Mouse (Mus musculus) granulocyte monocyte progenitor cell, adult 5-6 weeks (primary cell): ENCODE results near the gene Mpz. TPM values are rescaled to one million over a fixed set of nuclear protein-coding genes. Genes with fewer than 3 reads are reported as not detected.
A peak's percentile ranks its signal among the peaks of the same experiment; 100 is the strongest.

ENCODE experiments used
- ATAC-seq: replicated peaks from 2 replicates; pipeline ENCODE4 v1.8.0; 2016; ENCODE audit warnings: mild to moderate bottlenecking, moderate TSS enrichment, inconsistent platforms; ENCODE audit not compliant: poor library complexity, severe bottlenecking
- total RNA-seq, 2 experiments: library from RNA; stranded (forward) in 1 of 2; stranded (reverse) in 1 of 2; fragments of 200-712, 200-1000 nt in 1 of 2; fragments of >200 nt in 1 of 2; fragmentation: Nextera tagmentation in 1 of 2; gene quantifications; 2 replicates each; pipeline ENCODE4 v1.2.3; 2014 to 2017

Mpz gene
- 2.0 TPM in 1 of 2 replicates, not detected in the other for total RNA-seq (2014; fragmentation: Nextera tagmentation)
- not detected in 2 replicates for total RNA-seq (2017)

DNA sequence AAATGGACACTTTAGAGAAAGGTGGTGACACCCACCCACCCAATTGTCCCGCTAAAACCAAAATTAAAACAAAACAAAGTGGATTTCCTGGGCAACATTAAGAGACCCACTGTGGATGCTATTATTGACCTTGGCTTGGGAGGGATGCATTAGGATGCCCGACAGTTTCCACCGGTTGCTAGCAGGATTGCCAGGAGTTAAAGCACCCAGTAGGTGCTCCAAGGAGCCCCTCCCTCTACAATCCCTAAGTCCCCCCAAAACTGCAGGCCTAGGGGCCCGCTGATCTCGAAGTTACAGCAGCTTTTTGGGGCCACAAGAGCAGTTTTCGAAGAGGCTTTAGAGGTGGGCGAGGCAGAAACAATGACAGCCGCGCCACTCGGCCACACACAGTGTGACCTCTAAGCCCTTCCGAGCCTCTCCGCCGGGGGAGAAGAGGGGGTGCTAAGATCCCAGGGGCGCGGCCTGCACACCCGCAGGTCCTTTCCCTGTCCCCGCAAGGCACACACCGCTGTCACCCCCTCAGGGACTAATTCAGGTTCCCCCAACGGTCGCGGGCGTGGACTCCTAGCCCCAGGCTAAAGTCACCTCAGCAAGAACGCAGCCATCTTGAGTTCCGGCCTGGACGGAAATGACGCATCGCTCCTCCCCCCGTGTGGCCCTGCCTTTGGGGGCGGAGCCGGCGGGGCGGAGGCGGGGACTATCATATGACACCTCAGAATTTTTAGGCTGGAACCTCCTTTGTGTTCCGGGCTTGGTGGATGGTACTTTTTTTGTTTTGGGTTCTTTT, at the start of gene Mpz, which contains the start of gene Sdhc:
Mpz (plus strand) TSS at position 738 of the 787 bp plus-strand sequence.
Sdhc (minus strand) TSS at position 630 of the 787 bp plus-strand sequence.
- ATAC-seq, result peak; percentile 99

DNA sequence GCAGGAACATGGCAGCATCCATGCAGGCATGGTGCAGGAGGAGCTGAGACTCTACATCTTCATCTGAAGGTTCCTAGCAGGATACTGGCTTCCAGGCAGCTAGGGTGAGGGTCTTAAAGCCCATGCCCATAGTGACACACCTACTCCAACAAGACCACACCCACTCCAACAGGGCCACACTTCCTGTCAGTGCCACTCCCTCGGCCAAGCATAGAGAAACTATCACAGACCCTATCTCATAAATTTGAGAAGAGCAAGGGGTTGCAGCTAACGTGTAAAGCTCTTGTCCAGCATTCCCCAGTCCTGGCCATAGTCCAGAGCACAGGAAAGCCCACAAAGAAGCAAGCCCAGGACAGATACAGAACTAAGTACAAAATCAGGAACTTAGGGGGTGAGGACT, 49.5 kb upstream of the Mpz start:
- no peak for ATAC-seq

DNA sequence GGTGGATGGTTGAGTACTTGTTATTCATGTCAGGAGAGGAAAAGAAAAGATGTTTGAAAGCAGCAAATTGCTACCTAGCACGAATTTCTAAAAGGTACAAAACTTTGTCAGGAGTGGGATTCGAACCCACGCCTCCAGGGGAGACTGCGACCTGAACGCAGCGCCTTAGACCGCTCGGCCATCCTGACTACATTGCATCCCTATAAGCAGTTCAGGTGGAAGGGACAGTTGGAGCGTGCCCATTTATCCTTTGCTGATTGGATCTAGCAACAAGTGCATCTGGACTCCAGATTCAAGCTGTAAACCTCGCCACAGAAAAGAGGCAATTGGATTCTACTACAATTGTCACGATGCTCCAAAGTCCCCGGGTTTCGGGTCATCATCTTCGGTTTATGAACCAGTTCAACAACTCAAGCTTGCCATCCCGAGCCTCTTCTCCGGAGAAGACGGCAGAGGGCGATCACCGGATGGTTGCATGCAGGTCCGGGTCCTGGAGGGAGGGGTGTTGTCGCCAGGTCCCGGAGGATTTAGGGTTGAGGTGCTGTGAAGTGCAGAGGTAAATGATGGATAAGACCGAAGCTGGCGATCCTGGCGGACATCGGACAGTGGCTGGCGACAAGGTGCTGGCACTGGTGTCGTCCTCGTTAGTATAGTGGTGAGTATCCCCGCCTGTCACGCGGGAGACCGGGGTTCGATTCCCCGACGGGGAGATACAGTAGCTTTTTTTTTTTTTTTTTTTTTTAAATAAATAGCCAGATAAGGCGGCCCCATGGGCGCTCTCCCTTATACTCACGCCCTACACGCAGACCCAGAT, 48.6 kb upstream of the Mpz start:
- ATAC-seq, result peak; percentile 73

DNA sequence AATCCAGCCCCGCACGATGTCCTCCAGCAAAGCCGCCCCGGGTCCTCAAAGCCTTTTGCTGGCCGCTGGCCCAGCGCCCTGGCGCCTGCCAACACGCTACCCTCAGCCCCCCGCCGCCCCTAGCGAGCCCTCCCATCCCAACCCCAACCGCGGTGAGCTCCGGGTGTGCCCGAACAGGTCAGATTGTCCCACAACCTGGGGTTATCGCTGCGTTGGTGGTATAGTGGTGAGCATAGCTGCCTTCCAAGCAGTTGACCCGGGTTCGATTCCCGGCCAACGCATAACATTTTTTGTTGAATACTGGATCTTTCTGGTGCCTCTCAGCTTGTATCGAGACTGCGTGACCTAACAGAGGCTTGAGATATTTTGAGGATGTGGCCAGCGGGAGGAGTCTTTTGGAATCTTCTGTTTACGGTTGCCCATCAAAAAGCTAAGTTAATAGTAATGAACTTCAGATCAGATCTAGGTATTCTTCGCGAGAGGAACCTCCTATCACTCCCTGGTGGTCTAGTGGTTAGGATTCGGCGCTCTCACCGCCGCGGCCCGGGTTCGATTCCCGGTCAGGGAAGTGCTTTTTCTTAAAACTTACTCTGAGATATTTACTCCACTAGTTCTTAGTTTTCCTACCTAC, 47.8 kb upstream of the Mpz start:
- peak; percentile 61 for ATAC-seq

DNA sequence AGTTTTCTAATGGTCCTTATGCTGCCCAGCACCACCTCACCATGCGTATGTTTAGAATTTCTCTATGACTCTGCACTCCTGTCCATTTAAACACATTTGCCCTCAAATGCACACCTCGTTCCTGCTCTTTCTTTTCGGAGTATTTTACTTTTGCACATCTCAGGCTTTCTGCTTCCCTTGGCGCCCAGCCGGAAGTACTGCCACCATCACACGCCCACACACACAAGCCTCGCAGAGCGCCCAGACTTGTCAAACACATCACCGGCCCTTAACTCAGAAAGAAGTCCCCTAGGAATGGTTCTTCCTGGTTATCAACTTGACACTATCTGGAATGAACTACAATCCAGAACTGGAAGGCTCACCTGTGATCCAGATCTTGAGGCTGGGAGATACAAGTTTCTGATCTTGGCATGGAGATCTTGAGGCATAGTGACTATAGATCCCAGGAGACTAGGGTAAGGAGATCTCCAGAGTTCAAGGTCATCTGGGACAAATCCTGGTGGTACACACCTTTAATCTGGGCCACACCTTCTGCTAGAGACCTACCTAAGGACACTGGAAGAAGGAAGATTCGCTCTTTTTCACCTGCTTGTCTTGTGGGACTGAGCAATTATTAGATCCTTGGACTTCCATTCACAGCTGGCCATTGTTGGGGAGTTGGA, 47.2 kb upstream of the Mpz start:
- ATAC-seq, result peak; percentile 31

DNA sequence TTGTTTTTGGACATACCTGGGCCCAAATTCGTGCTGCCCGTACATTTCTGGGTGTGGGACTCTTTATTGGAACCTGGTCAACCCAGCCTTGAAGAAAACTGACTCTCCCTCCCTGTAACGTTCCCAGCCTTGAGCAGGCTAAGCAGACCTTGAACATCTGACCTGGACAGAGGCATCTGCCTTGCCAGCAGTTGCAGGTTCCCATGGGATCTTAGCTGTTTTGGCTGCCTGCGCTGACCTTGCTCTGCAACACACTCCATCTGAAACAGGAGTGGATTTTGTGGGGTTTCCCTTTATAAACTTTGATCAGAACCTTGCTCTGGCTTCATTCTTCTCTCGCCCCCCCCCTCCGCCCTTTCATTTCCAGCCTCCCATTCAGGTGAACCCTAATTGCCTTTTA, 45.3 kb upstream of the Mpz start:
- ATAC-seq, result no peak

DNA sequence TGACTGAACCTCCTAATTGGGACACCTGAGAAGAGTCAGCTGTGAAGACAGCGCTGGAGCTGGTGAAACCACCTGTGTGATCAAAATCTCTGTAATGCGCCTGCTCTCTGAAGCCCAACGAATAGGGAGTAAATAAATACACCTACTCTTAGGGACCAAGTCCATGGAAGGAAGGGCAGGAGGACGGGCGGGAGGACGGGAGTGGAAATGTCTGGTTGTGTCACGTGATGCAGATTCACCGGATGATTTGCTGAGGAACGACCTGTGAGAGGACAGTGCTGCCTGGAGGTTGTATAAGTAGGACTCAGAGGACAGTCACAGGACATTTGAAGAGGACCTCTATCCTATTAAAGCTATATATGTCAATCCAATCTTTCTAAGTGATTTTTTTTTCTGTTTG, 40.9 kb upstream of the Mpz start:
- no peak for ATAC-seq

DNA sequence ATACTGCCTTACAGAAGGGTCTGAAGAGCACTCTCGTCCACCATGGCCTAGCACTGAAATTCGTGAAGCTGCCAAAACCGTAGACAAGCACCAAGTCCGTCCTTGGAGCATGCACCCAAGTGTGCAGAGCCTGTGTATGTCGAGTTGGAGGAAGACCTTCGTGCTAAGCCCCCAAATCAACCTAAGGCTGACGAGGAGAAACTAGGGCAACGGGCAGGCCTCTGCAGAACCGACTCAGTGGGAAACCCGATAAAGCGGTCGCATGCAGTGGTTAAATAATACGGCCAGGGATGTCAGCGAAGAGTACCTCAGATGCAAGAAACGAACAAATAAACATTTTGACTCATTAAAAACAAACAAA, 39.9 kb upstream of the Mpz start:
- no peak for ATAC-seq

DNA sequence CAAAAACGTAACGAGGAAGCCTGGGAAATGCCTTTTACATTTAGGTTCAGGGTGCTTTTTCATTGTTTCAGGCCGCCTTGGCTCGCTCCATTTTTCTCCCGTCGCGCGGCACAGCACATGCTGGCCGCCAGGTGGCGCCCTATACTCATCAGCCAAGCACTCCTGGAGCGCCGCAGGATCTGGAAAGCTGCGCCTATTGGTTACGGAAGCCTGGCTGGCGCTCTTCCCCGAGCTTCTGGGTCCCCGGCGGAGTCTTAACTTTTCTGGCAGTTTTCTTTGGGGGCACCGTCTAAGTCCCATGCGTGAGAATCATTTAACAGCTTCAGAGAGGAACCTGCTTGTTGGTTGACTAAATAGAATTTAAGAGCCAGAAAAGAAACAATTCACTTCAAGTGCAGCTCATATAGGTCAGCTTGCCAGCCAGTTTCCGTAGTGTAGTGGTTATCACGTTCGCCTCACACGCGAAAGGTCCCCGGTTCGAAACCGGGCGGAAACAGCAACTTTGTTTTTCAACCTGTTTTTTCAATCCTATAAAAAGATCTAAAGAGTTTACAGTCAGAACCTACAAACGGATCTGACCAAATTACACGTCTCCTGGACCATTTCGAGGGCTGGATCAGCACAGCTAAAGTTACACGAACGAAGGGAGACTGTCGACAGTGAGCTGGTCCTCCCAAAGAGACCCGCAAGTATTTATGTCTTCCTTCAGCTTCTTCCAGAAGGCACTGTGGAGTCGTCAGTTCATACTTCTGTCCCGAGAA, 39.3 kb upstream of the Mpz start:
- peak; percentile 75 for ATAC-seq

DNA sequence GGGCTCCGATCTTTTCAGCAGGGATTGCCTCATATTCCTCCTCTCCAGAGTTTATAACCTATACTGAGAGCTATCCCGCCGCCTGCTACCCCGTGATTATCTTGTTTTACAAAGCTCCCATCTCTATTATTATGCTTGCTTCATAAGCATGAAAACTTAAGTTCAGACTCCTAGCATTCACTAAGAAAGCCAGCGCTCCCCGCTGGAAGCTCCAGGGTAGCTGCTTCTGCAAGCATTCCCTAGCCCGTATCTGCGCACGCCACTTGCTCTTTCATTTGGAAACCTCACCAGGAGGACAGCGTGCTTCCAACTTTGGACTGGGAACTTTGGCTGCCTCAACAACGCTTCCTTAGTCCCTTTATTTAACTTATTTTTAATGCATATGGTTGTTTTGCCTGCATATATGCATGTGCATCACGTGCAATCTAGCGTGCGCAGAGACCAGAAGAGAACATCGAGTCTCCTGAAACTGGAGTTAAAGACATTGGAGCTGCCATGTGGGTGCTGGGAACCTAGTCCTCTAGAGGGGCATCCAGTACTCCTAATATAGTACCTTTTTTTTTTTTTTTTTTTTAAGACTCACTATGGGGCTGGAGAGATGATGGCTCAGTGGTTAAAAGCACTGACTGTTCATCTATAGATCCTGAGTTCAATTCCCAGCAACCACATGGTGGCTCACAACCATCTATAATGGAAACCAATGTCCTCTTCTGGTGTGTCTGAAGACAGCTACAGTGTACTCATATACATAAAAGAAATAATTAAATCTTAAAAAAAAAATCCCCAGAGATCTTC, 38.5 kb upstream of the Mpz start:
- no peak for ATAC-seq

DNA sequence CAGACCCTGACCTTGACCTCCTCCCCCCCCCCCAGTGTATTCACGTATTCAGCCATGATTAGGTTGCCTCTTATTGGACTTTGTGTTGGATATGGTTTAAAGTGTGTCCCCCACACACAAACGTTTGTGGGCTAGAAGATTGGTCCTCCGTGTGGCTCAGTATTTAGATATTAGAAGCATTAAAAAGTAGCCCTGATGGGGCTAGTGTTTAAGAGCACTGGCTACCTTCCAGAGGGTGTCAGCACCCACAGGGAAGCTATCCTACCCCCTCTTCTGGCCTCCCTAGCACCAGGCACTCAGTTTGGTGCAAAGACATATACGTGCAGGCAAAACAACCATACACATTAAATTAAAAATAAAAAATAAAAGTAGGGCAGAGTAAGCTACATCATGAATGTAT, 37.5 kb upstream of the Mpz start:
- no peak for ATAC-seq

DNA sequence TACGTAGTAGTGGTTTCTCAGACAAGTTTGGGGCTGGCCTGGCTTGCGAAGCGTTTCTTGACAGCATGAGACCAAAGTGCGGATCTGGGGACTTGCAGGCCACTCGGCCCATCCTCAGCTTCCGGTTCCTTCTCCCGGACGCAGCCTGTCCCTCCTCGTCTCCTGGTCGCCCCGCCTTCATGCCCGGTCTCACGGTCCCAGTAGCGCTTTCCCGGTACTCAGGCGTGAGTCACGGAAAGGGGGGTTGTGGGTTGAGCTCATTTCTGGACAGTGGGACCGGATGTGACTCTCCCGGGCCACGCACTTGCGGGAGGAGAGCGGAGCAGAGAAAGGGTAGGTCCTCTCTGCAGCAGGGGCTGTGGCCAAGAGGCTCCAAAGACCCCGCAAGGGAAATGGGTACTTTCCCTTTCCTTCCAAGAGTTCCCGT, 36.6 kb upstream of the Mpz start, which contains the start of gene Cfap126:
Cfap126 (plus strand) TSS at position 46 of the 427 bp plus-strand sequence.
- ATAC-seq, result peak; percentile 77

DNA sequence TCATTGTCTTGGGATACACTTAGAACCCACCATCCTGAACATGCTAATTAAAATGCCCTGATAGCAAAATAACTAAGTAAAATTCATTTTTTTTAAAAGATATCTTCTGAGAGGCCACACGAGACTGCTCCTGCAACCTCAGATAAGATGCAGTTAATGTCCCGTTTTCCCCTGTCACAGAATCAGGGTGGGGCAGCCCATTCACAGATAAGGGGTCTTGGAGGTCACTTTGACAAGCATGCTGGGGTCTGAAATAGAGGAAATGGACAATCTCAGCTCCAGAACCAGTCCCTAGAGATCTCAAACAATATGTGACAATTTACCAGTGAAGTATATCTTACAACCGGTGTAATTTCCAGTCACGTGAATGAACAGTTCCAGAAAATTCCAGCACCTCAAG, 34.2 kb upstream of the Mpz start:
- ATAC-seq, result no peak

DNA sequence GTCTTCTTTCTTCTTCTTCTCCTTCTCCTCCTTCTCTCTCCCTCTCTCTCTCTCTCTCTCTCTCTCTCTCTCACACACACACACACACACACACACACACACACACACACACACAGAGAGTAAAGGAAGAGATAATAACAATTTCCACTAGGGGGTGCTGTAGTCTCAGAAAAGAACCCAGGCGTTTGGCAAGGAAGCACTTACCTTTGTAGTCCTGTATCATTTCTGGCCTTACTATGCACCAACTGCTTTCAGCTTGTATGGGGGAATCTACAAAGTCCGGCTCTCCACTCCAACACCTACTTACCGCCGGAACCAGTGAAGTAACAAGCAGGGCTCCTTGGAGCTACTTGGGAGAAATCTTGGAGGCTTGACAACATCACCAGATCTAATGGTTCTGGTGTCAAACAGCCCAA, 32.2 kb upstream of the Mpz start:
- peak; percentile 36 for ATAC-seq

DNA sequence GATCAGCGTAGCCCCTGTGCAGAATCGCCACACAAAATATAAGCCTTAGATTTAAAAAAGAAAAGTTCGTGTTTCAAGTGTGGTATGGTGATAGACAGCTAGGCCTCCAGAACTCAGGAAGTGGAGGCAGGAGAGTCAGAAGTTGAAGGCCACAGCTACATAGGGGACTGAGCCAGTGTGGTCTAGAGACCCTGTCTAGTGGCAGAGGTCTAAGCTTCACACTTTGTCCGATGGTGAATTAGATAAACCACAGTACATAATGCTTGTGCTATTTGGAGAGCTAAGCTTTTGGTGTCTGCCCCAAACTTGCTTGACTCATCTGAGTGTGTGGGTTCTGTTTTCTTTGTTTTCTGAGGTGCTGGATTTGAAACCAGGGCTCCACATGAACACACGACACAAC, 31.5 kb upstream of the Mpz start:
- ATAC-seq, result no peak

DNA sequence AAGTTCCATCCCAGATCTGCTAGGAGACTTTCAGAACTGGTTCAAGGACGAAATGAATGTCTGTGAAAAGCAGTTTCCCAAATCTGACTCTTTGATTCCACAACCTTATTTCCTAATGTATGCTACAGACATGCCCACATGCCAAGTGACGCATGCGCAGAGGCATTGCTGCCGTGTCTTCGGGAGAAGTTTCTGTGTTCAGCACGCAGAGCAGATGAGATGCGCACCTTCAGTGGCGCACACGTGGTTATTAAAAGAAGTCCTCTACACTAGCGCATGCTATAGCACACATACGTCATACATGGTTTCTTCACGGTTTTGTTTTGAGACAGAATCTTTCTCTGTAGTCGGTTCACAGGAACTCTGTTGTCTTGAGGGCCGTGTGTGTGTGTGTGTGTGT, 31.1 kb upstream of the Mpz start:
- no peak for ATAC-seq

DNA sequence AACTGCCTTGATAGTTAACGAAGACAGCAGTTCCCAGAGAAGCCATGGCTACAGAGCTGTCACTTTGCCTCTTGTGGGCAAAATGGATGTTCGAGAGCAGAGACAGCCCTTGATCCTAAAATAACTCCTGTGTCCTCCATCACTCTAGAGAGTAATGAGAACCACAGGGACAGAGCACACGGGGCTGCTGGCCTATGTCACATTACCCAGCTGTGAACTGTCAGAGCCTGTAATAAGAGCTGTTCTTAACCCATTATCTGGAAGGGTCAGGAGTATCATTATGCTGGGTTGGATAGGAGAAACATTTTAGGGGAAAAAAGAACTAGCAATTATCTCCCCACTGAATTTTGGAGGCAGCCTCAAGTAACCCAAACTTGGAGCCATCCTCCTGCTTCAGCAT, 29.6 kb upstream of the Mpz start:
- no peak for ATAC-seq

DNA sequence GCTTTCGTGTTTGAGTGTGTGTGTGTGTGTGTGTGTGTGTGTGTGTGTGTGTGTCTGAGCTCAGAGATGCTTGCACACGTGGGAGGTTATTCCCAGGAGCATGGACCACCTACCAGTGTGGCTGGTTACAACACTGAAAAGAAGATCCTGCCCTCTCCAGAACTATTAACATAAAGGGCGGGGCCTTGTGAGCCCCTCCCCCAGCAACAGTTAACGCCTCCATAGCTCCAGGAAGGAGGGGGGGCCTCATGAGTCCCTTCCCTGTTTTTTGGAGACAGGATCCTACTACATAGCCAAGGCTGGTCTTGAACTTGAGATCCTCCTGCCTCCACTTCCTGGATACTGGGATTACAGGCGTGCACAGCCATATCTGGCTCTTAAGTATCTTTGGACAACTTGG, 28.7 kb upstream of the Mpz start:
- ATAC-seq, result peak; percentile 22

DNA sequence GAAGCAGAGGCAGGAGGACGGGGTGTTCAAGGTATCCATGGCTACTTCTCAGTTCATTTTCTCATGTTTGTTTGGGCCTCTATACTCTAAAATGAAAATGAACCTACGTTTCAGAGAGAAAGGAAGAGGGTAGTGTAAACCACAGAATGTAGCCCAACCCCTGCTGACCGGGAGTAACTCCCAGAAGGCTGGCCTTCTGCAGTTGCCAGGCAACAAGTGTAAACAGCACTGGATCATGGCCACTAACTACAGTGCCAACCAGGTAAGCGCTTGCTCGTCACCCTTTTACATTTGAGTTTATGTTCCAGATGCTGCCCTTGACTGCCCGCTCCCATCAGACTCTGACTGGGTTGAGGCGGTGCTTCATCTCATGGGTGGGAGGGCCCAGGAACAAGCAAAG, 27.6 kb upstream of the Mpz start:
- peak; percentile 85 for ATAC-seq
